Comparison of ENCODE assay signal across 9 mouse cellular contexts in genomic region chr15:85672376-85672775, GRCm38 (mm10).
DNase-seq lines count a peak whose midpoint lies in the region; ATAC-seq and TF ChIP-seq lines count a peak whose summit lies in the region.
"Had no signal": no experiment of that assay in that cellular context is flagged by ENCODE, and none has a peak within 500 bp of the region (broad histone marks: within the 10 kb centered on the region; RNA-seq: fewer than 3 reads in every experiment).

No protein-coding gene starts in this region.

- no peak for TF ChIP-seq CTCF in E14TG2a.4 (conservative IDR thresholded peaks at IDR 0.05; ENCODE audit: low read length)
- TF ChIP-seq CTCF in liver, postnatal 0 days (IDR thresholded peaks at IDR 0.05; ENCODE audit: low read depth), result no peak

- H3K9me3 ChIP-seq in heart, embryonic 14.5 days (ENCODE audit: control insufficient read depth, low read length), result no peaks in the 10 kb centered on the region
- H3K9me3 ChIP-seq in heart, embryonic 10.5 days, result no peaks in the 10 kb centered on the region
- no peaks in the 10 kb centered on the region for H3K9me3 ChIP-seq in E14TG2a.4 (ENCODE audit: low read length)
- H3K9me3 ChIP-seq in forebrain, embryonic 15.5 days, result no peaks in the 10 kb centered on the region
- H3K9me3 ChIP-seq in liver, postnatal 0 days (ENCODE audit: low read length), result no peaks in the 10 kb centered on the region
- H3K9me3 ChIP-seq: megakaryocyte, embryonic 14.5 days had no signal

- peak overlapping the region; percentile 98 for H3K9ac ChIP-seq in heart, embryonic 14.5 days (ENCODE audit: low read length)
- peak overlapping the region; percentile 100 for H3K9ac ChIP-seq in forebrain, embryonic 15.5 days (replicated peaks)
- no peak overlapping the region for H3K9ac ChIP-seq in liver, postnatal 0 days (replicated peaks)

- peaks cover 4 to 20% of the 10 kb centered on the region in 2 experiments; a peak in 3 of 4 replicates for H3K4me1 ChIP-seq in heart, embryonic 14.5 days (ENCODE audit: control insufficient read depth in 2 of 2, insufficient read depth in 2 of 2, low read length in 2 of 2)
- peaks cover 24% of the 10 kb centered on the region for H3K4me1 ChIP-seq in heart, embryonic 10.5 days
- peaks cover 6% of the 10 kb centered on the region for H3K4me1 ChIP-seq in E14TG2a.4 (replicated peaks; ENCODE audit: low read depth, low read length)
- H3K4me1 ChIP-seq in forebrain, embryonic 15.5 days, result peaks cover 65% of the 10 kb centered on the region
- H3K4me1 ChIP-seq in liver, postnatal 0 days (ENCODE audit: insufficient read depth), result no peaks in the 10 kb centered on the region

- H3K4me3 ChIP-seq in heart, embryonic 14.5 days (ENCODE audit: control insufficient read depth in 1 of 2, insufficient read depth in 1 of 2, low read depth in 1 of 2, low read length in 2 of 2), result peak overlapping the region; percentile 73 to 91
- no peak overlapping the region for H3K4me3 ChIP-seq in heart, embryonic 10.5 days
- peak overlapping the region; percentile 89 for H3K4me3 ChIP-seq in E14TG2a.4 (replicated peaks; ENCODE audit: low read length)
- H3K4me3 ChIP-seq in forebrain, embryonic 15.5 days, result peak overlapping the region; percentile 77
- H3K4me3 ChIP-seq in liver, postnatal 0 days (ENCODE audit: low read depth, low read length), result peak overlapping the region; percentile 56

- H3K4me2 ChIP-seq in heart, embryonic 14.5 days (ENCODE audit: low read length), result peak overlapping the region; percentile 64
- H3K4me2 ChIP-seq in forebrain, embryonic 15.5 days (replicated peaks), result peak overlapping the region; percentile 62
- H3K4me2 ChIP-seq in liver, postnatal 0 days (ENCODE audit: low read depth, low read length), result peak overlapping the region; percentile 27; the same call in 1 of the 2 replicates

- no peak for DNase-seq in heart, embryonic 10.5 days (ENCODE audit: low spot score)
- no peak for DNase-seq in liver, postnatal 0 days
- no peak for DNase-seq in right cerebral cortex, postnatal 4 days
- DNase-seq in spleen, adult 18-20 months, result no peak

- no peak for ATAC-seq in heart, embryonic 14.5 days (ENCODE audit: insufficient number of reproducible peaks, insufficient read depth, low FRiP score, low read depth)
- ATAC-seq in forebrain, embryonic 15.5 days (replicated peaks), result no peak
- no peak for ATAC-seq in liver, postnatal 0 days
- ATAC-seq in CD4-positive, CD25-positive, alpha-beta regulatory T cell, adult 4 months, result no peak

- H3K27ac ChIP-seq in heart, embryonic 14.5 days (replicated peaks in 1 of 2; ENCODE audit: control insufficient read depth in 1 of 2, insufficient read depth in 1 of 2, low read depth in 2 of 2, low read length in 2 of 2), result no peak overlapping the region
- no peak overlapping the region for H3K27ac ChIP-seq in heart, embryonic 10.5 days
- peak overlapping the region; percentile 100 for H3K27ac ChIP-seq in forebrain, embryonic 15.5 days (replicated peaks)
- H3K27ac ChIP-seq in liver, postnatal 0 days (ENCODE audit: low read depth), result no peak overlapping the region

- 89% methylated on average over 3 of the region's 3 CpGs for WGBS in heart, embryonic 14.5 days
- WGBS in heart, embryonic 10.5 days, result 79% methylated on average over 3 of the region's 3 CpGs
- 37% methylated on average over 3 of the region's 3 CpGs for WGBS in forebrain, embryonic 15.5 days
- WGBS in liver, postnatal 0 days (ENCODE audit: insufficient replicate concordance), result 62% methylated on average over 3 of the region's 3 CpGs

- H3K36me3 ChIP-seq in heart, embryonic 14.5 days (ENCODE audit: control insufficient read depth, insufficient read depth, low read length), result peaks cover 17% of the 10 kb centered on the region; the same call in 1 of the 2 replicates
- no peaks in the 10 kb centered on the region for H3K36me3 ChIP-seq in heart, embryonic 10.5 days
- H3K36me3 ChIP-seq in E14TG2a.4 (ENCODE audit: insufficient read depth, low read length), result no peaks in the 10 kb centered on the region
- H3K36me3 ChIP-seq in forebrain, embryonic 15.5 days, result peaks cover 7% of the 10 kb centered on the region; the same call in 1 of the 2 replicates
- H3K36me3 ChIP-seq in liver, postnatal 0 days (replicated peaks; ENCODE audit: insufficient read depth, low read length), result no peaks in the 10 kb centered on the region

- H3K27me3 ChIP-seq in heart, embryonic 14.5 days (ENCODE audit: control insufficient read depth, insufficient read depth, low read length), result no peaks in the 10 kb centered on the region
- H3K27me3 ChIP-seq in heart, embryonic 10.5 days (ENCODE audit: insufficient read depth, poor library complexity, severe bottlenecking), result peaks cover 97% of the 10 kb centered on the region
- H3K27me3 ChIP-seq in E14TG2a.4 (ENCODE audit: insufficient read depth, low read length), result peaks cover 76% of the 10 kb centered on the region
- H3K27me3 ChIP-seq in forebrain, embryonic 15.5 days, result no peaks in the 10 kb centered on the region
- H3K27me3 ChIP-seq in liver, postnatal 0 days (ENCODE audit: insufficient read depth, low read length), result peaks cover 46% of the 10 kb centered on the region

- TF ChIP-seq EP300 in liver, postnatal 0 days (IDR thresholded peaks at IDR 0.05; ENCODE audit: low read depth), result no peak
